Mouse (Mus musculus) spleen, postnatal 10 days (tissue): ENCODE data around the gene Gripap1.

Source experiments
- DNase-seq, 2 experiments: peaks; one replicate each; pipeline ENCODE4 v3.0.0; 2021 to 2022; ENCODE audit warnings: low spot score in 2 of 2

Gene Gripap1

GRCm38 (mm10) chrX:7789542-7790136 lies at the start of gene Gripap1:
TSS of gene Gripap1 (plus strand) at chrX:7789765.
- DNase-seq: peak; percentile 61 to 84

GRCm38 (mm10) chrX:7740082-7740819 lies 49.3 kb upstream of the Gripap1 start:
- DNase-seq: no peak

- DNase-seq: no peak
Measured at GRCm38 (mm10) chrX:7741103-7741502, 48.5 kb upstream of the Gripap1 start.

- DNase-seq: no peak
Measured at GRCm38 (mm10) chrX:7743470-7743869, 46.1 kb upstream of the Gripap1 start.

- DNase-seq: no peak
Measured at GRCm38 (mm10) chrX:7744940-7745339, 44.6 kb upstream of the Gripap1 start.

- DNase-seq: no peak
Measured at GRCm38 (mm10) chrX:7745429-7745828, 44.1 kb upstream of the Gripap1 start.

- DNase-seq: peak in 1 of 2 experiments; percentile 27
Measured at GRCm38 (mm10) chrX:7750432-7751116, 39.0 kb upstream of the Gripap1 start, which contains the start of gene Ccdc120. TSS of gene Ccdc120 (minus strand) at chrX:7750905.

GRCm38 (mm10) chrX:7753627-7754026 lies 35.9 kb upstream of the Gripap1 start:
- DNase-seq: peak in 1 of 2 experiments; percentile 42

GRCm38 (mm10) chrX:7762137-7762920 lies 27.2 kb upstream of the Gripap1 start, which contains the start of gene Tfe3:
TSS of gene Tfe3 (plus strand) at chrX:7762560.
- peak; percentile 71 to 92 for DNase-seq

- no peak for DNase-seq
Measured at GRCm38 (mm10) chrX:7762921-7763197, 26.7 kb upstream of the Gripap1 start.

GRCm38 (mm10) chrX:7763631-7764393 lies 25.8 kb upstream of the Gripap1 start:
- no peak for DNase-seq

- DNase-seq: no peak
Measured at GRCm38 (mm10) chrX:7764657-7765280, 24.8 kb upstream of the Gripap1 start.

GRCm38 (mm10) chrX:7765281-7765670 lies 24.3 kb upstream of the Gripap1 start:
- DNase-seq: no peak

GRCm38 (mm10) chrX:7765764-7766163 lies 23.8 kb upstream of the Gripap1 start:
- DNase-seq: peak in 1 of 2 experiments; percentile 31

GRCm38 (mm10) chrX:7769302-7770017 lies 20.1 kb upstream of the Gripap1 start:
- DNase-seq: no peak

GRCm38 (mm10) chrX:7772766-7773165 lies 16.8 kb upstream of the Gripap1 start:
- peak in 1 of 2 experiments; percentile 51 for DNase-seq

- no peak for DNase-seq
Measured at GRCm38 (mm10) chrX:7775501-7776205, 13.9 kb upstream of the Gripap1 start.

- peak in 1 of 2 experiments; percentile 75 for DNase-seq
Measured at GRCm38 (mm10) chrX:7776329-7777082, 13.1 kb upstream of the Gripap1 start.
